Mouse (Mus musculus) CH12.LX (cell line): ENCODE measurements around the gene Phc3. TPM values are rescaled to one million over a fixed set of nuclear protein-coding genes. Genes with fewer than 3 reads are reported as not detected.

Experiments used
- DNase-seq: peaks from one replicate; pipeline ENCODE4 v3.0.0-alpha.2; 2013; ENCODE audit errors: extremely low read depth
- H3K27ac ChIP-seq: 2 replicates; pipeline ENCODE4 v1.5.1; 2012; ENCODE audit warnings: low read depth, mild to moderate bottlenecking, control low read depth, moderate library complexity; ENCODE audit not compliant: insufficient read depth
- H3K27me3 ChIP-seq: replicated peaks from 2 replicates; pipeline ENCODE3; 2012; ENCODE audit warnings: inconsistent platforms
- H3K36me3 ChIP-seq, 2 experiments: replicated peaks in 1 of 2; 2 replicates each; pipeline versions ENCODE3 to v1.6.1; 2012; ENCODE audit warnings: inconsistent platforms in 1 of 2, low read length in 1 of 2, mild to moderate bottlenecking in 1 of 2, mixed read lengths in 1 of 2, moderate library complexity in 1 of 2; ENCODE audit not compliant: control insufficient read depth in 1 of 2, insufficient read depth in 1 of 2
- H3K4me1 ChIP-seq, 2 experiments: 2 replicates each; pipeline ENCODE4 v1.6.1; 2012; ENCODE audit warnings: inconsistent platforms in 1 of 2, moderate library complexity in 1 of 2; ENCODE audit not compliant: insufficient read depth in 2 of 2, control insufficient read depth in 1 of 2
- H3K4me2 ChIP-seq: 2 replicates; pipeline ENCODE4 v1.6.1; 2012; ENCODE audit warnings: low read depth, mild to moderate bottlenecking, control low read depth; ENCODE audit not compliant: poor library complexity, insufficient read depth, severe bottlenecking
- H3K4me3 ChIP-seq, 3 experiments: fragments of 150-350 bp in 1 of 3; sonication (generic) in 1 of 3; replicated peaks in 1 of 3; 2 replicates each; pipeline versions ENCODE3 to v1.5.1; 2011 to 2012; ENCODE audit warnings: low read depth in 2 of 3, low read length in 2 of 3, mild to moderate bottlenecking in 2 of 3, moderate library complexity in 2 of 3, control low read depth in 1 of 3, improper control_type of control experiment in 1 of 3, inconsistent platforms in 1 of 3, mixed read lengths in 1 of 3; ENCODE audit not compliant: poor library complexity in 1 of 3
- H3K79me2 ChIP-seq: replicated peaks from 2 replicates; pipeline ENCODE4 v1.6.1; 2012; ENCODE audit warnings: mild to moderate bottlenecking, moderate library complexity; ENCODE audit not compliant: control insufficient read depth, poor library complexity, insufficient read depth, severe bottlenecking; ENCODE audit errors: extremely low read depth
- H3K9ac ChIP-seq: 2 replicates; pipeline ENCODE4 v1.6.1; 2012; ENCODE audit warnings: low read depth, mild to moderate bottlenecking, control low read depth, moderate library complexity; ENCODE audit not compliant: insufficient read depth
- H3K9me3 ChIP-seq: replicated peaks from 2 replicates; pipeline ENCODE3; 2012; ENCODE audit warnings: low read length, inconsistent platforms, mixed read lengths
- BHLHE40 ChIP-seq: IDR thresholded peaks from 2 replicates; pipeline ENCODE4 v1.6.1; 2011; ENCODE audit warnings: mild to moderate bottlenecking, low read depth, low read length, improper control_type of control experiment
- CHD1 ChIP-seq: IDR thresholded peaks from 2 replicates; pipeline ENCODE4 v1.6.1; 2012; ENCODE audit warnings: low read depth, low read length, improper control_type of control experiment, inconsistent platforms
- CHD2 ChIP-seq: IDR thresholded peaks from 2 replicates; pipeline ENCODE4 v1.6.1; 2011; ENCODE audit warnings: low read length, improper control_type of control experiment
- CTCF ChIP-seq, 2 experiments: IDR thresholded peaks in 1 of 2; conservative IDR thresholded peaks in 1 of 2; 2 replicates each; pipeline ENCODE4 v1.5.1; 2011 to 2012; ENCODE audit warnings: low read depth in 2 of 2, low read length in 2 of 2, improper control_type of control experiment in 1 of 2, inconsistent platforms in 1 of 2, mild to moderate bottlenecking in 1 of 2, moderate library complexity in 1 of 2
- E2F4 ChIP-seq: IDR thresholded peaks from 2 replicates; pipeline ENCODE4 v1.6.1; 2011; ENCODE audit warnings: low read depth, low read length, improper control_type of control experiment; ENCODE audit not compliant: insufficient replicate concordance
- ELF1 ChIP-seq: IDR thresholded peaks from 2 replicates; pipeline ENCODE4 v1.6.1; 2014; ENCODE audit warnings: low read depth, mild to moderate bottlenecking, inconsistent platforms, low read length, improper control_type of control experiment
- ETS1 ChIP-seq: conservative IDR thresholded peaks from 2 replicates; pipeline ENCODE4 v1.6.1; 2012; ENCODE audit warnings: low read depth, mild to moderate bottlenecking, inconsistent platforms, low read length, improper control_type of control experiment, moderate library complexity
- GABPA ChIP-seq: IDR thresholded peaks from 2 replicates; pipeline ENCODE4 v1.6.1; 2012; ENCODE audit warnings: low read depth, low read length, improper control_type of control experiment, inconsistent platforms; ENCODE audit not compliant: insufficient replicate concordance
- HCFC1 ChIP-seq: IDR thresholded peaks from 2 replicates; pipeline ENCODE4 v1.6.1; 2012; ENCODE audit warnings: low read depth, mild to moderate bottlenecking, inconsistent platforms, low read length, improper control_type of control experiment
- IRF4 ChIP-seq: IDR thresholded peaks from 2 replicates; pipeline ENCODE4 v1.6.1; 2014; ENCODE audit warnings: low read depth, mild to moderate bottlenecking, inconsistent platforms, low read length, improper control_type of control experiment
- JUN ChIP-seq: IDR thresholded peaks from 2 replicates; pipeline ENCODE4 v1.6.1; 2011; ENCODE audit warnings: low read depth, mild to moderate bottlenecking, low read length, improper control_type of control experiment, moderate library complexity; ENCODE audit not compliant: insufficient read depth
- JUND ChIP-seq: conservative IDR thresholded peaks from 2 replicates; pipeline ENCODE4 v1.6.1; 2011; ENCODE audit warnings: low read depth, low read length, improper control_type of control experiment
- KAT2A ChIP-seq: IDR thresholded peaks from 2 replicates; pipeline ENCODE4 v1.6.1; 2012; ENCODE audit warnings: low read length, improper control_type of control experiment, inconsistent platforms; ENCODE audit not compliant: insufficient replicate concordance
- MAFK ChIP-seq: IDR thresholded peaks from 2 replicates; pipeline ENCODE4 v1.6.1; 2011; ENCODE audit warnings: low read length, improper control_type of control experiment; ENCODE audit not compliant: insufficient replicate concordance
- MXI1 ChIP-seq: IDR thresholded peaks from 2 replicates; pipeline ENCODE4 v1.6.1; 2011; ENCODE audit warnings: mild to moderate bottlenecking, low read depth, low read length, improper control_type of control experiment
- NELFE ChIP-seq: IDR thresholded peaks from 2 replicates; pipeline ENCODE4 v1.6.1; 2011; ENCODE audit warnings: low read depth, low read length, improper control_type of control experiment
- NRF1 ChIP-seq: IDR thresholded peaks from 2 replicates; pipeline ENCODE4 v1.6.1; 2014; ENCODE audit warnings: low read depth, mild to moderate bottlenecking, inconsistent platforms, low read length, improper control_type of control experiment, moderate library complexity
- PAX5 ChIP-seq: IDR thresholded peaks from 2 replicates; pipeline ENCODE4 v1.6.1; 2012; ENCODE audit warnings: low read length, inconsistent platforms, mixed read lengths
- POLR2A ChIP-seq: IDR thresholded peaks from 2 replicates; pipeline ENCODE4 v1.6.1; 2011; ENCODE audit warnings: low read depth, mild to moderate bottlenecking, improper control_type of control experiment, low read length
- RAD21 ChIP-seq: IDR thresholded peaks from 2 replicates; pipeline ENCODE4 v1.6.1; 2011; ENCODE audit warnings: low read depth, mild to moderate bottlenecking, low read length, improper control_type of control experiment, moderate library complexity
- RCOR1 ChIP-seq: conservative IDR thresholded peaks from 2 replicates; pipeline ENCODE4 v1.6.1; 2012; ENCODE audit warnings: low read depth, mild to moderate bottlenecking, inconsistent platforms, low read length, improper control_type of control experiment
- SIN3A ChIP-seq: IDR thresholded peaks from 2 replicates; pipeline ENCODE4 v1.6.1; 2012; ENCODE audit warnings: low read length, improper control_type of control experiment, inconsistent platforms
- TCF12 ChIP-seq: IDR thresholded peaks from 2 replicates; pipeline ENCODE4 v1.6.1; 2014; ENCODE audit warnings: low read depth, mild to moderate bottlenecking, inconsistent platforms, low read length, improper control_type of control experiment
- UBTF ChIP-seq: IDR thresholded peaks from 2 replicates; pipeline ENCODE4 v1.6.1; 2012; ENCODE audit warnings: low read depth, mild to moderate bottlenecking, inconsistent platforms, low read length, improper control_type of control experiment, moderate library complexity
- USF1 ChIP-seq: IDR thresholded peaks from 2 replicates; pipeline ENCODE4 v1.6.1; 2014; ENCODE audit warnings: low read depth, mild to moderate bottlenecking, inconsistent platforms, low read length, improper control_type of control experiment
- USF2 ChIP-seq: conservative IDR thresholded peaks from 2 replicates; pipeline ENCODE4 v1.6.1; 2011; ENCODE audit warnings: low read depth, low read length, improper control_type of control experiment
- ZC3H11A ChIP-seq: IDR thresholded peaks from 2 replicates; pipeline ENCODE4 v1.6.1; 2012; ENCODE audit warnings: low read depth, mild to moderate bottlenecking, inconsistent platforms, low read length, improper control_type of control experiment
- ZKSCAN1 ChIP-seq: IDR thresholded peaks from 2 replicates; pipeline ENCODE4 v1.6.1; 2012; ENCODE audit warnings: low read depth, inconsistent platforms, low read length, improper control_type of control experiment, borderline replicate concordance
- ZMIZ1 ChIP-seq: IDR thresholded peaks from 2 replicates; pipeline ENCODE4 v1.6.1; 2012; ENCODE audit warnings: low read depth, mild to moderate bottlenecking, inconsistent platforms, low read length, improper control_type of control experiment
- ZNF384 ChIP-seq: IDR thresholded peaks from 2 replicates; pipeline ENCODE4 v1.6.1; 2012; ENCODE audit warnings: low read depth, low read length, improper control_type of control experiment, inconsistent platforms
- dilution Hi-C: fragments of 300-500 bp; cut with MboI; formaldehyde crosslinking; loops from 2 replicates; pipeline ENCODE4 v1.14.3; 2020; ENCODE audit warnings: low sequenced_read_pairs; ENCODE audit not compliant: extremely low pct_unique_long_range_greater_than_20kb, extremely low pct_ligation_motif_present
- in situ Hi-C: fragments of 300-500 bp; cut with MboI; formaldehyde crosslinking; loops from 3 replicates; pipeline ENCODE4 v1.14.3; 2019; ENCODE audit warnings: low sequenced_read_pairs, low pct_ligation_motif_present, low pct_unique_long_range_greater_than_20kb, mixed read lengths
- polyA plus RNA-seq: library from polyadenylated mRNA; unstranded; fragments of >175 nt; gene quantifications from 2 replicates; pipeline ENCODE4 v1.2.1, GENCODE M21; 2012; ENCODE audit warnings: low read depth; ENCODE audit not compliant: insufficient read length
- total RNA-seq, 2 experiments: library from RNA; depleted of rRNA; stranded (reverse); fragments of 300-350 nt in 1 of 2; fragments of >200 nt in 1 of 2; gene quantifications; 2 replicates each; pipeline ENCODE4 v1.2.3; 2012 to 2014

Gene Phc3
- total and polyA plus RNA-seq, 3 experiments, result 8.4 to 13.5 (median 8.8) TPM

GRCm38 (mm10) chr3:30996688-30997014, 27.4 kb upstream of the Phc3 start:
- TF ChIP-seq KAT2A (no peak), NRF1 (no peak), NELFE (no peak), JUND (no peak), CHD1 (no peak), GABPA (no peak), UBTF (no peak), ZKSCAN1 (no peak), E2F4 (no peak), ZMIZ1 (no peak), HCFC1 (no peak), RAD21 (no peak), SIN3A (no peak), BHLHE40 (no peak), CHD2 (no peak), MAFK (no peak), ELF1 (no peak)
- peak overlapping the region; percentile 65 to 94 (median 82) for H3K4me3 ChIP-seq
- no peak for DNase-seq
- dilution Hi-C loops, result no loop called here
- H3K4me1 ChIP-seq, result peaks cover 23 to 63% of the 10 kb centered on the region in 2 experiments
- H3K27ac ChIP-seq, result no peak overlapping the region
- no peaks in the 10 kb centered on the region for H3K36me3 ChIP-seq
- H3K9me3 ChIP-seq, result no peaks in the 10 kb centered on the region
- H3K4me2 ChIP-seq, result peak overlapping the region; percentile 67
- H3K79me2 ChIP-seq, result peaks cover 26% of the 10 kb centered on the region
- H3K27me3 ChIP-seq, result no peaks in the 10 kb centered on the region
- peak overlapping the region; percentile 44 for H3K9ac ChIP-seq
- in situ Hi-C loops, result loop anchor here (25.0 kb wide), 1 partner anchor 409 kb away; the partner anchor contains the start of gene Actrt3

DNA sequence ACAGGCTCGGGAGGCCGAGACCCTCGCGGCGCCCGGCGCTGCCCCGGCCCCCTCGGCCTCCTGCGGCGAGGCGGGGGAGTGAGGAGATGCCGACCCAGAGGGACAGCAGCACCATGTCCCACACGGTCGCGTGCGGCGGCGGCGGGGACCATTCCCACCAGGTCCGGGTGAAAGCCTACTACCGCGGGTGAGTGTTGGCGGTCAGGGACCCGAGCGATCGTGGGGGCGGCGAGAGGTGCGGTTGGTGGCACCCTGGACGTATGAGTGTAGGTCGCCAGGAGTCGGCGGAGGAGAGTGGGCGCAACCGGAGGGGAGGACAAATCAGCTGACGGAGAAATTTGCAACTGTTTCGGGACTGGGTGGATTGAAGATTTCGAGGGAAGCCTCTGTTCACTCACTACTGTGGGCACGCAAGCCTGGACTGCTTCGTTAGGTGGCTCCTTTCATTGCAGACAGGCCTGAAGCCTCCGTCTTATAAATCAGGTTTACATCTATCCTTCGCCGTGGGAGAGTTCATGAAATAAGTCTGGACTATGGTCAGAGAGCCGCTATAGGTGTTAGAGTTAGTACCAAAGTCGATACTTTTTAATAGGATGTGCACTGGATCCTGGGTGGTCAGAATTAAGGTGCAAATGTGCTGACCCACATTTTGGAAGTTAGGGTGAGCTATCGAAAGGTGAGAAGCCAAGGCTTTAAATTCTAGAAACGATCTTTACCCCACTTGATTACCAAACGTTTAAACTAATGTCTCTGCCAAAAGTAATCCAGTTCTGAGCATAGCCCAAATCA, 26.9 kb upstream of the Phc3 start:
- peak overlapping the region; percentile 65 to 94 (median 82) for H3K4me3 ChIP-seq
- no peaks in the 10 kb centered on the region for H3K36me3 ChIP-seq
- dilution Hi-C loops (no loop called here), in situ Hi-C loops (loop anchor here (25.0 kb wide), 1 partner anchor 409 kb away; the partner anchor contains the start of gene Actrt3)
- H3K4me2 ChIP-seq, result peak overlapping the region; percentile 67
- peaks cover 21 to 58% of the 10 kb centered on the region in 2 experiments for H3K4me1 ChIP-seq
- peak overlapping the region; percentile 5; the same call in 1 of the 2 replicates for H3K27ac ChIP-seq
- no peaks in the 10 kb centered on the region for H3K9me3 ChIP-seq
- H3K79me2 ChIP-seq, result peaks cover 24% of the 10 kb centered on the region
- H3K27me3 ChIP-seq, result no peaks in the 10 kb centered on the region
- H3K9ac ChIP-seq, result peak overlapping the region; percentile 44
- DNase-seq, result peak; percentile 35
- TF ChIP-seq NRF1 (no peak), KAT2A (no peak), CHD2 (no peak), PAX5 (no peak), HCFC1 (no peak), TCF12 (no peak), MAFK (no peak), ETS1 (no peak), JUN (no peak), BHLHE40 (peak; percentile 60), CTCF (conservative IDR thresholded peaks at IDR 0.05 in 1 of 2, IDR thresholded peaks at IDR 0.05 in 1 of 2; ENCODE audit: low read depth in 2 of 2, low read length in 2 of 2) (no peak), ZC3H11A (no peak), IRF4 (no peak), USF1 (no peak), ZMIZ1 (no peak), USF2 (no peak), RCOR1 (no peak), MXI1 (0 out of 2 replicates have a peak, but pooled peaks have one; percentile 21), NELFE (no peak), GABPA (0 out of 2 replicates have a peak, but pooled peaks have one; percentile 1), ZKSCAN1 (no peak), POLR2A (no peak), ZNF384 (no peak)
